Mouse (Mus musculus) spleen, embryonic (tissue): Measurements from ENCODE around the gene Dio1.

ENCODE experiments used
- CTCF ChIA-PET: fragments of 350-600 bp; sonication (Branson Sonifier 250); formaldehyde crosslinking; loops from one replicate; lab custom pipeline; 2022; lab: Charles Lee

Dio1 gene

DNA sequence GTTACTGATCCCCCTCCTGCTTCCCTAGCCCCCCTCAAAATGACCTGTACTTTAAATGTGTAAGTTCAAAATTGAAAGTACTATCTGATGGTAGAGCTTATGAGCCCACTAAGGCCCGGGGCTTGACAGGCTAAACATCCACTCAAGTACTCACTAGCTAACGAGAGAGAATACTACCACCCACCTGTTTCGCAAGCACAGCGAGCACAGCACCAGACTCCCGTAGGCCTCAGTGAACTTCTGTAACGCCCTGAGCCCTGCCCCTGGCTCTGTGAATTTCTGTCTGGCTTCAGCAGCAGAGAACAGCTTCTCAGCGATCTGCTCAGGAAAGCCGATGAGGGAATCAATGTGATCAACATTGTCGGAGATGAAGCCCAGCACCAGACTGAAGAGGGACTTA is 59.9 kb downstream of the Dio1 start:
- CTCF ChIA-PET = no interaction called here

DNA sequence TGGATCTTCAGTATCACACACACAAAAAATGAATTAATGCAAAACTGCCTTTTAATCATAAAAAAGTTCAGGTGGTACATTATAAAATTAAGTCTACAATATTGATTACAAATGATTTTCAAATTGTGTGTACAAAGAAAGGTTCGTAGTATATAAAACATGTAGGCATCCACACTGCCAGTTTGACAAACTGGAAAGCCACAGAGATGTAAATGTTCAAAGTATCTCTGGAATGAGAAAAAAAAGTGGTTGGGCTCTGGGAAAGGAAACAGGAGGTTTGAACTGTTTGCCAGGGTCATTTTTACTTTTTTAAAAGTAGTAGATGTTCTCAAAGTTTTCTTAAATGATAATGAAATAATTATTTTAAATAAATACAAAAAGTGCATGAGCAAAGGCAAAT is 60.9 kb downstream of the Dio1 start:
- CTCF ChIA-PET = no interaction called here

DNA sequence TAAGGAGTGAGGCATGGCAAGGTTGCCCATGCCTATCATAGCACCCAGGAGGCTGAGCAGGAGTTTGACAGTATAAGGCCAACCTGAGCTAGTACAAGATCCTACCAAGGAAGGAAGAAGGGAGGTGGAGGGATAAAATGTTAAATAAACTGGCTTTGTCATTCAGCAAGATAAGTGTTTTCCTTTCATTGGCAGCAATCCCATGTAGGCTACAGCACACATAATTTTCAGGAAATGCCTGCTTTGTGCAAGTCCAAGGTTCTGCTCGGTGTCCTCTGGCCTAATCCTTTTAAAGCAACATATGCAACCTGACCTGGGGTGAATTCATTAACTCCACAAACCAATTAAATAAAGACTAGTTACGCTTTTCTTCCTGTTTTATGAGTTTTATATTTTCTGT is 61.6 kb downstream of the Dio1 start:
- CTCF ChIA-PET = no interaction called here

DNA sequence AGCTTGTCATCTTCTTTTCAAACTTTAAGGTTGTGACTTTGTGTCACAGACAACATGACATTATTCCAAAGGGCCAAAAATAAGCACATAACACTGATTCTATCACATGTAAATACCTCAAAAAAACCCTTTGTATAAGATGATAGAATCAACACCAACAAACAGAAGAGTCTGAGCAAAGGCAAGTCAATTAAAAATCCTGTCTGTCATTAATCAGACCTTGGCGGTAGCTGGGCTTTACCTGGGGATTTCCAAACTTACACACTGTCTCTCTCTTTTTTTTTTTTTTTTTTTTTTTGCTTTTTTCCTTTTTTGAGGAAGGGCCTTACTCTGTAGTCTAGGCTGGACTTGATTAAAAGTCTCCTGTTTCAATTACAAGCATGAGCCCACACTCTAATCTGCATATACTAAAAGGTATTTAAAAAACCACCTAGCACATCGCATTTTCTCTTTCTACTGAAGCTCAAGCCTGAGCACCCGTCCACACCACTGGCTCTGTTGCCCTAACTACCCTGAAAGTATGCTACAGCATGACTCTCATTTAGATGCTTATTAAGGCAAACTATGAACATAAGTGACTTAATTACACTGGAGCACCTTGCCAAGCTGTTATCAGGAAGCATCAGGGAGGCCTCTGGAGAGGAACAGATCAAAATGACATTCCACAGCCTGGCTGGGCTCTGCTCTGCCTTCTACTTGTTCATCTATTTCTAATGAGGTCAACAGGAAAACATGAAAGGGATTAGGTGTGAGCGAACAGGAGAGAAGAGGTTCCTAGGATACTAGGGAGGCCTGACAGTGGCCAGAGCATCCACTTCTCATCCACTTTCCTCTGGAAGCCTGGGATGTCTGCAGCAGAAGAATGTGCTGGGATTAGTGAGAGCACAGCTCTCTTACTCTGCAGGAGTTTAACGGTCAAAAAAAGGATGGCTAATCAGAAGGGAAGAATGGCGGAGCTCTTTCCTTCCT is 63.3 kb downstream of the Dio1 start:
- CTCF ChIA-PET = interaction anchor here (0.7 kb wide), 1 partner anchor 296 kb away, joined by 3 read pairs; no protein-coding TSS in a partner anchor
